ENCODE assay signal across 20 mouse cellular contexts in genomic region chr17:67864912-67865311, GRCm38 (mm10).
DNase-seq lines count a peak whose midpoint lies in the region; ATAC-seq and TF ChIP-seq lines count a peak whose summit lies in the region.
"Had no signal": no experiment of that assay in that cellular context is flagged by ENCODE, and none has a peak within 500 bp of the region (broad histone marks: within the 10 kb centered on the region; RNA-seq: fewer than 3 reads in every experiment).

No protein-coding gene starts in this region.

- H3K27me3 ChIP-seq in heart, embryonic 10.5 days (ENCODE audit: insufficient read depth, poor library complexity, severe bottlenecking): peaks cover 47% of the 10 kb centered on the region; the same call in 1 of the 2 replicates
- peaks cover 27% of the 10 kb centered on the region for H3K27me3 ChIP-seq in heart, embryonic 11.5 days (ENCODE audit: control insufficient read depth, insufficient read depth, low read length)
- H3K27me3 ChIP-seq in embryonic facial prominence, embryonic 15.5 days: no peaks in the 10 kb centered on the region
- no peaks in the 10 kb centered on the region for H3K27me3 ChIP-seq in limb, embryonic 14.5 days (ENCODE audit: control insufficient read depth, insufficient read depth, low read length)
- H3K27me3 ChIP-seq in stomach, postnatal 0 days (ENCODE audit: control insufficient read depth, insufficient read depth, low read length): no peaks in the 10 kb centered on the region
- no peaks in the 10 kb centered on the region for H3K27me3 ChIP-seq in hindbrain, embryonic 10.5 days (ENCODE audit: insufficient read depth, poor library complexity, severe bottlenecking)
- H3K27me3 ChIP-seq: CH12.LX; forebrain, embryonic 15.5 days; hindbrain, embryonic 13.5 days; Patski had no signal

- no peak overlapping the region for H3K4me3 ChIP-seq in heart, embryonic 10.5 days
- H3K4me3 ChIP-seq in heart, embryonic 11.5 days (ENCODE audit: low read depth, low read length): no peak overlapping the region
- H3K4me3 ChIP-seq in embryonic facial prominence, embryonic 15.5 days (replicated peaks): no peak overlapping the region
- H3K4me3 ChIP-seq in limb, embryonic 14.5 days (replicated peaks; ENCODE audit: low read length): no peak overlapping the region
- H3K4me3 ChIP-seq in stomach, postnatal 0 days (ENCODE audit: low read depth, low read length): no peak overlapping the region
- H3K4me3 ChIP-seq in hindbrain, embryonic 10.5 days: no peak overlapping the region
- H3K4me3 ChIP-seq: forebrain, embryonic 15.5 days; heart, adult 2 months; heart, embryonic 13.5 days; hindbrain, embryonic 13.5 days had no signal

- H3K9me3 ChIP-seq in heart, embryonic 10.5 days: no peaks in the 10 kb centered on the region
- H3K9me3 ChIP-seq in heart, embryonic 11.5 days (replicated peaks; ENCODE audit: control insufficient read depth, low read length): no peaks in the 10 kb centered on the region
- no peaks in the 10 kb centered on the region for H3K9me3 ChIP-seq in embryonic facial prominence, embryonic 15.5 days (replicated peaks)
- no peaks in the 10 kb centered on the region for H3K9me3 ChIP-seq in limb, embryonic 14.5 days (ENCODE audit: control insufficient read depth, low read length)
- H3K9me3 ChIP-seq in stomach, postnatal 0 days (ENCODE audit: control insufficient read depth, low read length): no peaks in the 10 kb centered on the region
- 0 out of 2 replicates have a peak, but pooled peaks cover 6% of the 10 kb centered on the region for H3K9me3 ChIP-seq in hindbrain, embryonic 10.5 days
- H3K9me3 ChIP-seq: forebrain, embryonic 15.5 days; hindbrain, embryonic 13.5 days had no signal

- no peak for TF ChIP-seq EP300 in stomach, postnatal 0 days (optimal IDR thresholded peaks at IDR 0.05)

- H3K36me3 ChIP-seq in heart, embryonic 10.5 days: peaks cover 47% of the 10 kb centered on the region
- H3K36me3 ChIP-seq in heart, embryonic 11.5 days (ENCODE audit: control insufficient read depth, insufficient read depth, low read length): peaks cover 6% of the 10 kb centered on the region; the same call in 1 of the 2 replicates
- H3K36me3 ChIP-seq in embryonic facial prominence, embryonic 15.5 days: peaks cover 38% of the 10 kb centered on the region
- H3K36me3 ChIP-seq in limb, embryonic 14.5 days (ENCODE audit: control insufficient read depth, insufficient read depth, low read length): peaks cover 50% of the 10 kb centered on the region
- H3K36me3 ChIP-seq in stomach, postnatal 0 days (ENCODE audit: control insufficient read depth, insufficient read depth, low read length): 0 out of 2 replicates have a peak, but pooled peaks cover 3% of the 10 kb centered on the region
- H3K36me3 ChIP-seq in hindbrain, embryonic 10.5 days: peaks cover 33% of the 10 kb centered on the region
- H3K36me3 ChIP-seq: forebrain, embryonic 15.5 days had no signal

- no peak for TF ChIP-seq POLR2A in limb, embryonic 14.5 days (IDR thresholded peaks at IDR 0.05; ENCODE audit: borderline replicate concordance, extremely low read depth, insufficient read depth, insufficient read length)

- no peak overlapping the region for H3K4me2 ChIP-seq in heart, embryonic 11.5 days
- no peak overlapping the region for H3K4me2 ChIP-seq in embryonic facial prominence, embryonic 15.5 days (replicated peaks)
- no peak overlapping the region for H3K4me2 ChIP-seq in limb, embryonic 14.5 days (replicated peaks; ENCODE audit: low read depth, low read length, severe bottlenecking)
- H3K4me2 ChIP-seq in stomach, postnatal 0 days (replicated peaks; ENCODE audit: low read depth): no peak overlapping the region
- H3K4me2 ChIP-seq: forebrain, embryonic 15.5 days; heart, embryonic 13.5 days; hindbrain, embryonic 13.5 days had no signal

- WGBS in heart, embryonic 10.5 days: 85% methylated on average over 3 of the region's 3 CpGs
- WGBS in heart, embryonic 11.5 days (ENCODE audit: insufficient replicate concordance): 82% methylated on average over 3 of the region's 3 CpGs
- 41% methylated on average over 3 of the region's 3 CpGs for WGBS in embryonic facial prominence, embryonic 15.5 days
- WGBS in limb, embryonic 14.5 days: 27% methylated on average over 3 of the region's 3 CpGs
- 74% methylated on average over 3 of the region's 3 CpGs for WGBS in stomach, postnatal 0 days
- 91% methylated on average over 3 of the region's 3 CpGs for WGBS in hindbrain, embryonic 10.5 days

- H3K4me1 ChIP-seq in heart, embryonic 10.5 days: no peaks in the 10 kb centered on the region; the same call in 1 of the 2 replicates
- no peaks in the 10 kb centered on the region for H3K4me1 ChIP-seq in heart, embryonic 11.5 days (ENCODE audit: control insufficient read depth, insufficient read depth, low read length)
- H3K4me1 ChIP-seq in embryonic facial prominence, embryonic 15.5 days: peaks cover 35% of the 10 kb centered on the region
- peaks cover 29% of the 10 kb centered on the region for H3K4me1 ChIP-seq in limb, embryonic 14.5 days (ENCODE audit: control insufficient read depth, insufficient read depth, low read length)
- no peaks in the 10 kb centered on the region for H3K4me1 ChIP-seq in stomach, postnatal 0 days (replicated peaks; ENCODE audit: control insufficient read depth, insufficient read depth)
- 0 out of 2 replicates have a peak, but pooled peaks cover 8% of the 10 kb centered on the region for H3K4me1 ChIP-seq in hindbrain, embryonic 10.5 days (replicated peaks)

- H3K9ac ChIP-seq in heart, embryonic 11.5 days (ENCODE audit: low read depth, low read length): no peak overlapping the region
- H3K9ac ChIP-seq in embryonic facial prominence, embryonic 15.5 days: no peak overlapping the region
- H3K9ac ChIP-seq in limb, embryonic 14.5 days (ENCODE audit: low read depth, low read length, severe bottlenecking): no peak overlapping the region
- no peak overlapping the region for H3K9ac ChIP-seq in stomach, postnatal 0 days (ENCODE audit: low read length)
- H3K9ac ChIP-seq: forebrain, embryonic 15.5 days; heart, embryonic 13.5 days; hindbrain, embryonic 13.5 days had no signal

- H3K27ac ChIP-seq in heart, embryonic 10.5 days: no peak overlapping the region
- no peak overlapping the region for H3K27ac ChIP-seq in heart, embryonic 11.5 days (ENCODE audit: low read depth, low read length)
- peak overlapping the region; percentile 94 for H3K27ac ChIP-seq in embryonic facial prominence, embryonic 15.5 days (replicated peaks)
- 0 out of 2 replicates have a peak overlapping the region, but pooled peaks have one; percentile 87 for H3K27ac ChIP-seq in limb, embryonic 14.5 days (replicated peaks; ENCODE audit: low read depth, low read length)
- no peak overlapping the region for H3K27ac ChIP-seq in stomach, postnatal 0 days (replicated peaks)
- no peak overlapping the region for H3K27ac ChIP-seq in hindbrain, embryonic 10.5 days
- H3K27ac ChIP-seq: forebrain, embryonic 15.5 days; heart, adult 2 months; heart, embryonic 13.5 days; hindbrain, embryonic 13.5 days; hindbrain, postnatal 0 days had no signal

- peak; percentile 33 for DNase-seq in heart, embryonic 10.5 days (ENCODE audit: low spot score)
- peak; percentile 64 for DNase-seq in limb, embryonic 14.5 days (ENCODE audit: low spot score)
- DNase-seq in kidney, adult 11 months: no peak
- no peak for DNase-seq in stomach, postnatal 0 days (ENCODE audit: low spot score)
- no peak for DNase-seq in hindbrain, embryonic 10.5 days (ENCODE audit: low spot score)
- DNase-seq: adrenal gland, adult 8-10 months; adrenal gland, postnatal 36 days; cerebellum, adult 8-10 months; cerebellum, postnatal 14 days; embryo, embryonic 11 days; gastrocnemius, postnatal 36 days; heart, adult 2 months had no signal

- TF ChIP-seq CTCF in stomach, postnatal 0 days (IDR thresholded peaks at IDR 0.05; ENCODE audit: low read depth): no peak

- no peak for ATAC-seq in heart, embryonic 11.5 days (replicated peaks; ENCODE audit: insufficient number of reproducible peaks, low FRiP score, low TSS enrichment)
- ATAC-seq in embryonic facial prominence, embryonic 15.5 days (ENCODE audit: insufficient number of reproducible peaks, low FRiP score, low TSS enrichment, low read depth): no peak
- peak; percentile 21 for ATAC-seq in limb, embryonic 14.5 days (ENCODE audit: low FRiP score, low read depth)
- ATAC-seq in stomach, postnatal 0 days (ENCODE audit: low FRiP score, low TSS enrichment): no peak
- ATAC-seq: forebrain, embryonic 15.5 days; hindbrain, postnatal 0 days; Patski had no signal

Comparison
In these comparisons a context has a peak if more than half of its experiments do, and no peak if none do; other contexts are left out.
1. DNase-seq: peak in heart, embryonic 10.5 days (single experiment) and limb, embryonic 14.5 days (single experiment); none in kidney, adult 11 months (single experiment), stomach, postnatal 0 days (single experiment) and hindbrain, embryonic 10.5 days (single experiment).
2. H3K27ac ChIP-seq: peak in embryonic facial prominence, embryonic 15.5 days (single experiment) and limb, embryonic 14.5 days (single experiment); none in heart, embryonic 10.5 days (single experiment), heart, embryonic 11.5 days (single experiment), stomach, postnatal 0 days (single experiment) and hindbrain, embryonic 10.5 days (single experiment).